Mouse (Mus musculus) urinary bladder, adult 18-20 months (tissue): ENCODE data around the gene Gm19684.
"Not testable (repeated sequence)": the region's sequence is repeated elsewhere in the genome, so short reads cannot be mapped to it uniquely, and the experiment has no call there.

ENCODE experiments used
- DNase-seq, 2 experiments: peaks; one replicate each; pipeline ENCODE4 v3.0.0; 2022; ENCODE audit warnings: low spot score in 2 of 2, mixed read lengths in 2 of 2

The Gm19684 gene

GRCm38 (mm10) chr17:36178938-36179337 is 57.5 kb downstream of the Gm19684 start:
- not testable (repeated sequence) for DNase-seq
